ENCODE assay signal across 15 mouse cellular contexts in genomic region chr5:148976876-148977275, GRCm38 (mm10). TPM values are rescaled to one million over a fixed set of nuclear protein-coding genes. Genes with fewer than 3 reads are reported as not detected.
DNase-seq lines count a peak whose midpoint lies in the region; ATAC-seq lines count a peak whose summit lies in the region.
"Had no signal": no experiment of that assay in that cellular context is flagged by ENCODE, and none has a peak within 500 bp of the region (broad histone marks: within the 10 kb centered on the region; RNA-seq: fewer than 3 reads in every experiment).

No protein-coding gene starts in this region.

- H3K9me3 ChIP-seq in heart, embryonic 13.5 days = no peaks in the 10 kb centered on the region
- no peaks in the 10 kb centered on the region for H3K9me3 ChIP-seq in liver, embryonic 12.5 days (replicated peaks)
- H3K9me3 ChIP-seq: neural tube, embryonic 15.5 days had no signal

- no peak for DNase-seq in heart, postnatal 36 days
- DNase-seq in CD4-positive helper T cell, adult 2 months (ENCODE audit: low read depth, low spot score) = peak; percentile 80
- peak; percentile 28 to 37 for DNase-seq in spleen, postnatal 14 days (ENCODE audit: low spot score in 2 of 2)
- DNase-seq in right cerebral cortex, adult 2 months (ENCODE audit: low spot score in 2 of 2) = no peak
- DNase-seq in cerebellum, postnatal 10 days = no peak
- DNase-seq in adrenal gland, postnatal 25 days = no peak
- DNase-seq: right cerebral cortex, postnatal 14 days had no signal

- intact Hi-C loops in heart, postnatal 36 days (cut with DNase I) = no loop called here

- H3K4me3 ChIP-seq in heart, embryonic 13.5 days = no peak overlapping the region
- H3K4me3 ChIP-seq in liver, embryonic 12.5 days = no peak overlapping the region
- H3K4me3 ChIP-seq: erythroblast, embryonic 14.5 days; heart, adult 2 months; neural tube, embryonic 15.5 days had no signal

- peaks cover 29% of the 10 kb centered on the region for H3K4me1 ChIP-seq in heart, embryonic 13.5 days
- peaks cover 57% of the 10 kb centered on the region for H3K4me1 ChIP-seq in liver, embryonic 12.5 days

- no peaks in the 10 kb centered on the region for H3K27me3 ChIP-seq in heart, embryonic 13.5 days (replicated peaks)
- no peaks in the 10 kb centered on the region for H3K27me3 ChIP-seq in liver, embryonic 12.5 days (replicated peaks)
- H3K27me3 ChIP-seq: neural tube, embryonic 15.5 days had no signal

- 81% methylated on average over 8 of the region's 8 CpGs for WGBS in heart, embryonic 13.5 days
- WGBS in liver, embryonic 12.5 days (ENCODE audit: insufficient replicate concordance) = 63% methylated on average over 8 of the region's 8 CpGs

- no peak overlapping the region for H3K9ac ChIP-seq in heart, embryonic 13.5 days
- H3K9ac ChIP-seq in liver, embryonic 12.5 days = no peak overlapping the region
- H3K9ac ChIP-seq: neural tube, embryonic 15.5 days had no signal

- no peak overlapping the region for H3K4me2 ChIP-seq in heart, embryonic 13.5 days
- H3K4me2 ChIP-seq in liver, embryonic 12.5 days = no peak overlapping the region
- H3K4me2 ChIP-seq: neural tube, embryonic 15.5 days had no signal

- H3K27ac ChIP-seq in heart, embryonic 13.5 days (replicated peaks) = peak overlapping the region; percentile 32
- H3K27ac ChIP-seq in liver, embryonic 12.5 days = peak overlapping the region; percentile 79; the same call in 1 of the 2 replicates
- H3K27ac ChIP-seq: neural tube, embryonic 15.5 days had no signal

- ATAC-seq in heart, embryonic 13.5 days (ENCODE audit: extremely low read depth, insufficient number of reproducible peaks, low FRiP score, low TSS enrichment) = no peak
- no peak for ATAC-seq in liver, embryonic 12.5 days
- ATAC-seq: hindbrain, embryonic 16.5 days had no signal

- no peaks in the 10 kb centered on the region for H3K36me3 ChIP-seq in heart, embryonic 13.5 days
- no peaks in the 10 kb centered on the region for H3K36me3 ChIP-seq in liver, embryonic 12.5 days
- H3K36me3 ChIP-seq: neural tube, embryonic 15.5 days had no signal

RNA-seq across cellular contexts. Expression of gene Gm42791, which starts 18.1 kb away (rescaled TPM):
- 1.7 and 2.3 TPM in 2 replicates for polyA plus RNA-seq in heart, embryonic 13.5 days (2015; fragmentation: Nextera tagmentation; extraction: Ambion mirVana)
- total RNA-seq in heart, postnatal 36 days (2021) = 1 to 10 TPM; 1.1 to 5.5 TPM
- polyA plus RNA-seq in liver, embryonic 12.5 days (2016; fragmentation: Nextera tagmentation; extraction: Ambion mirVana) = 0.51 and 1.7 TPM in 2 replicates
- total RNA-seq in adrenal gland, postnatal 25 days (2021) = 6.7 and 7.4 TPM in 2 replicates
- total RNA-seq: liver, adult 2 months had no signal
- polyA plus RNA-seq: frontal cortex, adult 2 months; heart, adult 2 months; liver, adult 2 months had no signal

RNA-seq across cellular contexts. Expression of gene Katnal1, which starts 47.8 kb away (rescaled TPM):
- 10.1 and 13.3 TPM in 2 replicates for polyA plus RNA-seq in heart, embryonic 13.5 days (2015; fragmentation: Nextera tagmentation; extraction: Ambion mirVana)
- total RNA-seq in heart, postnatal 36 days (2021) = 10 to 100 TPM in 1 of 2 experiments, 1 to 10 TPM in 1; 8.0 to 10.3 TPM
- 18.3 and 18.9 TPM in 2 replicates for polyA plus RNA-seq in liver, embryonic 12.5 days (2016; fragmentation: Nextera tagmentation; extraction: Ambion mirVana)
- total RNA-seq in adrenal gland, postnatal 25 days (2021) = 7.4 and 8.1 TPM in 2 replicates

Comparison
In these comparisons a context has a peak if more than half of its experiments do, and no peak if none do; other contexts are left out.
1. DNase-seq: peak in CD4-positive helper T cell, adult 2 months (single experiment) and spleen, postnatal 14 days (2 of 2); none in heart, postnatal 36 days (0 of 2), right cerebral cortex, adult 2 months (0 of 2), cerebellum, postnatal 10 days (0 of 2) and adrenal gland, postnatal 25 days (single experiment).